26 mouse cellular contexts compared by ENCODE assay signal in genomic region chr9:31298751-31299150, GRCm38 (mm10). TPM values are rescaled to one million over a fixed set of nuclear protein-coding genes. Genes with fewer than 3 reads are reported as not detected.
A peak's percentile ranks its signal among the peaks of the same experiment; 100 is the strongest.
DNase-seq lines count a peak whose midpoint lies in the region; TF ChIP-seq lines count a peak whose summit lies in the region.
"Had no signal": no experiment of that assay in that cellular context is flagged by ENCODE, and none has a peak within 500 bp of the region (broad histone marks: within the 10 kb centered on the region; RNA-seq: fewer than 3 reads in every experiment).

No protein-coding gene starts in this region.

- H3K9ac ChIP-seq in heart, adult 2 months (ENCODE audit: low read depth, low read length): 0 out of 2 replicates have a peak overlapping the region, but pooled peaks have one; percentile 31
- H3K9ac ChIP-seq: forebrain, embryonic 13.5 days; heart, embryonic 15.5 days; hindbrain, embryonic 13.5 days; lung, embryonic 15.5 days; midbrain, embryonic 15.5 days; neural tube, embryonic 15.5 days had no signal

- TF ChIP-seq EP300 in heart, adult 2 months (IDR thresholded peaks at IDR 0.05; ENCODE audit: insufficient read depth, low read depth, low read length): peak; percentile 32; the same call in 1 of the 2 replicates

- H3K79me2 ChIP-seq in heart, adult 2 months (replicated peaks; ENCODE audit: control insufficient read depth, insufficient read depth, low read length): no peaks in the 10 kb centered on the region; the same call in 1 of the 2 replicates

- no peak for TF ChIP-seq POLR2A in heart, adult 2 months (IDR thresholded peaks at IDR 0.05; ENCODE audit: insufficient read depth, low read depth, low read length)
- no peak for TF ChIP-seq POLR2A in cerebellum, adult 2 months (IDR thresholded peaks at IDR 0.05; ENCODE audit: borderline replicate concordance, insufficient read depth, low read length)

- 64% methylated on average over 6 of the region's 6 CpGs for WGBS in heart, adult 2 months
- 9% methylated on average over 6 of the region's 6 CpGs for WGBS in cerebellum, adult 2 months

- no peak for TF ChIP-seq CTCF in heart, adult 2 months (IDR thresholded peaks at IDR 0.05)
- no peak for TF ChIP-seq CTCF in cerebellum, adult 2 months (IDR thresholded peaks at IDR 0.05; ENCODE audit: borderline replicate concordance, insufficient read depth, low read depth, low read length)

- intact Hi-C loops in heart, adult 2 months (cut with DNase I): no loop called here
- intact Hi-C loops in heart, postnatal 25 days (cut with DNase I): no loop called here

- H3K36me3 ChIP-seq in heart, adult 2 months (ENCODE audit: control insufficient read depth, insufficient read depth, low read length): no peaks in the 10 kb centered on the region; the same call in 1 of the 2 replicates
- H3K36me3 ChIP-seq: heart, embryonic 15.5 days; hindbrain, embryonic 13.5 days; lung, embryonic 15.5 days; midbrain, embryonic 10.5 days; midbrain, embryonic 15.5 days; neural tube, embryonic 15.5 days had no signal

- no peaks in the 10 kb centered on the region for H3K4me1 ChIP-seq in heart, adult 2 months (ENCODE audit: control insufficient read depth, insufficient read depth, low read length)
- peaks cover 14% of the 10 kb centered on the region for H3K4me1 ChIP-seq in cerebellum, adult 2 months (ENCODE audit: control insufficient read depth, insufficient read depth, low read length)
- H3K4me1 ChIP-seq: hindbrain, embryonic 13.5 days; neural tube, embryonic 15.5 days had no signal

- peak; percentile 27 to 31 for DNase-seq in adrenal gland, postnatal 36 days
- DNase-seq in adrenal gland, postnatal 10 days: no peak
- peak in 1 of 2 experiments; percentile 38 for DNase-seq in heart, adult 2 months
- DNase-seq in heart, postnatal 25 days (ENCODE audit: low spot score): no peak
- peak; percentile 63 to 75 for DNase-seq in cerebellum, adult 2 months
- DNase-seq in retina, postnatal 1 day: no peak
- DNase-seq in thymus, postnatal 0 days (ENCODE audit: low spot score): no peak
- DNase-seq: gastrocnemius, postnatal 10 days; heart, postnatal 4 days; kidney, adult 9 months; kidney, postnatal 10 days; layer of hippocampus, postnatal 36 days; left cerebral cortex, postnatal 4 days; right cerebral cortex, adult 18-20 months; right cerebral cortex, postnatal 4 days; thymus, adult 18-20 months; thymus, postnatal 36 days had no signal

- no peaks in the 10 kb centered on the region for H3K27me3 ChIP-seq in heart, adult 2 months (ENCODE audit: control insufficient read depth, insufficient read depth, low read length)
- no peaks in the 10 kb centered on the region for H3K27me3 ChIP-seq in cerebellum, adult 2 months (ENCODE audit: control insufficient read depth, insufficient read depth, low read length)
- H3K27me3 ChIP-seq: forebrain, embryonic 13.5 days; heart, embryonic 15.5 days; hindbrain, embryonic 13.5 days; lung, embryonic 15.5 days; midbrain, embryonic 15.5 days; neural tube, embryonic 15.5 days had no signal

- H3K4me3 ChIP-seq in heart, adult 2 months: no peak overlapping the region
- H3K4me3 ChIP-seq in cerebellum, adult 2 months (replicated peaks; ENCODE audit: insufficient read depth, low read depth, low read length): no peak overlapping the region
- H3K4me3 ChIP-seq: forebrain, embryonic 13.5 days; heart, embryonic 10.5 days; heart, embryonic 15.5 days; hindbrain, embryonic 13.5 days; lung, embryonic 15.5 days; midbrain, embryonic 10.5 days; midbrain, embryonic 15.5 days; neural tube, embryonic 15.5 days had no signal

- peak overlapping the region; percentile 48; the same call in 1 of the 2 replicates for H3K27ac ChIP-seq in heart, adult 2 months
- peak overlapping the region; percentile 66 for H3K27ac ChIP-seq in cerebellum, adult 2 months (ENCODE audit: insufficient read depth, low read length)
- H3K27ac ChIP-seq: forebrain, embryonic 13.5 days; heart, embryonic 10.5 days; heart, embryonic 15.5 days; hindbrain, embryonic 13.5 days; lung, embryonic 15.5 days; midbrain, embryonic 10.5 days; midbrain, embryonic 15.5 days; neural tube, embryonic 15.5 days; stomach, postnatal 0 days had no signal

RNA-seq across cellular contexts. Expression of gene Prdm10, which starts 18.4 kb away (rescaled TPM):
- total RNA-seq in adrenal gland, postnatal 36 days (2021): 1 to 10 TPM; 9.1 to 9.7 TPM
- 1 to 10 TPM; 5.9 to 7.8 TPM for total RNA-seq in adrenal gland, postnatal 10 days (2021)
- 1 to 10 TPM; 5.1 to 5.4 TPM for total RNA-seq in heart, adult 2 months (2021)
- 4.8 and 5.7 TPM in 2 replicates for polyA plus RNA-seq in heart, adult 2 months (2012; rRNA removed)
- 1 to 10 TPM; 5.1 to 5.4 TPM for total RNA-seq in heart, postnatal 25 days (2021)
- polyA plus RNA-seq in cerebellum, adult 2 months (2012; rRNA removed): 21.5 and 23.4 TPM in 2 replicates
- polyA plus RNA-seq in thymus, postnatal 0 days (2015; fragmentation: Nextera tagmentation; extraction: Ambion mirVana): 3.6 and 3.9 TPM in 2 replicates

Comparison
In these comparisons a context has a peak if more than half of its experiments do, and no peak if none do; other contexts are left out.
1. DNase-seq: peak in adrenal gland, postnatal 36 days (2 of 2) and cerebellum, adult 2 months (2 of 2); none in adrenal gland, postnatal 10 days (single experiment), heart, postnatal 25 days (single experiment), retina, postnatal 1 day (single experiment) and thymus, postnatal 0 days (single experiment).